Mouse (Mus musculus): ENCODE measurements around the gene Ahsg. TPM values are rescaled to one million over a fixed set of nuclear protein-coding genes. Genes with fewer than 3 reads are reported as not detected.

The Ahsg gene
- under 1 TPM in 1 of 4 experiments, not detected in 3; 0.30 TPM for total RNA-seq (2022)

GRCm38 (mm10) chr16:22890683-22891510 is at the start of gene Ahsg:
TSS of gene Ahsg (plus strand) at chr16:22891277.
- DNase-seq (ENCODE audit: low spot score in 2 of 2): no peak

- no peak for DNase-seq (ENCODE audit: low spot score in 2 of 2)
These were observed 48.2 kb upstream of the Ahsg start for GRCm38 (mm10) chr16:22842871-22843270.

DNA sequence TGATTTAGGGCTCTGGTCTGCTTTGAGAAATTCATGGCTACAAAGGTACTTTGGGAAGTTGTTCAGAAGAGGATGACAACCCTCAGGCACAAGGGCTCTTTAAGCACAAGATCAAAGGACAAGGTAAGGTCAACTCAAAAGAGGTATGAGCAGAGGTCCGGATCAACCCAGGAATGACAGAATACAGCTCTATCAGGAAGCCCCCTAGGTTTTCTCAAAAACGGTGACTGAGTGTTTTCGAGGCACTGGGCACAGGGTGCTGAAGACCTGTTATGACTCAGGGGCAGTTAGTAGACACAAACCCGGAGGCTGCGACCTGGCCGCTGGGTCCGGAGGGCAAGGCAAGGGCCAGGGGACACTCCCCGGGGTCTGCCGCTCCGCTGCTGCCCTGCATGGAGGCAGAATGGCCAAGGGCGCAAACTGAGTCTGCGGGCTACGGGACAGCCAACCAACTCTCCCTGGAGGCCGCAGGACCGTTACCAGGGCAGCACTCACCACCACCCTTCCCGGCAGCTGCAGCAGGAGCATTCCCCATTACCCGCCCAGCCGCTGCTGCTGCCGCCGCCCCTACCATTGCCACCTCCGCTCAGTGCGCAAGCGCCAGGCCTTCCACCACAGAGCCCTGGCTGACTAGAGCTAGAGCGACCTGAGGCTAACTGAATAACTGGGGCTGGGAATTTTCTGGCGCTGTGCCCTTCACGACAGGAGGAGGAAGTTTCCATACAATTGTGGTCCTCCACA is 46.8 kb upstream of the Ahsg start:
- DNase-seq (ENCODE audit: low spot score in 2 of 2): peak; percentile 62 to 72

- no peak for DNase-seq (ENCODE audit: low spot score in 2 of 2)
These were observed 46.2 kb upstream of the Ahsg start for GRCm38 (mm10) chr16:22844834-22845233.

DNA sequence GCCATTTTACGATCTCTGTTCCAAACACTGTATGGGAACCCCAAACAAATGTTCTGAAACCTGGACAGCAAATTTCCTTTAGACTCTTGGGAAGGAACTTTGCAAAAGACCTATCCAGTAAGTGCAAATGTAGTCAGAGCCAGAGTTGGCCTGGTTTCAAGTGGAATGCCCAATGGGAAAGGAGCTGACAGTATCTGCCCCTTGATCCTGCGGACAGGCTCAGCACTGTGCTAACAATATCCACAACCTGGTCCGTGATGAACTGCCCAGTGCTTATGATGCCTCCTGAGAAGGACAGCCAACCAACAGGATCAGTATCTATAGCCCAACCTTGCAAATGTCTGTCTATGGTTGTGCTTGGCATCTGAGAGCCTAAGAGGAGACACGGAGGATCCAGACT is 45.6 kb upstream of the Ahsg start:
- no peak for DNase-seq (ENCODE audit: low spot score in 2 of 2)

GRCm38 (mm10) chr16:22847686-22848085 is 43.4 kb upstream of the Ahsg start:
- no peak for DNase-seq (ENCODE audit: low spot score in 2 of 2)

DNA sequence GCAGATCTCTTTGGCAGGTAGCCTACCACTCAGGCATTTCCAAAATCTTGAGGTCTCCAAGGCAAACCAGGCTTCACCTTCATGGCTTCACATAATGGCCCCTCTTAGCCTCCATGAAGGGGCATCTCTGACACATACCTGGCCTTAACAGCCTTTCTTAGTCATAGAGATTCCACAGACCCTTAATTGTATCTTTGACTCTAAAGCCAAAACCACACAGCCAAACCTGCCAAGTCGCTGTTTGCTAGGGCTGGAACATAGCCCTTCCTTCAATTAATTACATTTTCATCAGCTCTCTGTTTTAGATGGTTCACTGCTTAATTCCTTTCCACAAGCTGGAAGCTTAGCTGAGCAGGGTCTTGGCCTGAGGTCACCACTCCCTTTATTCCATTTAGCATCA is 42.7 kb upstream of the Ahsg start:
- DNase-seq (ENCODE audit: low spot score in 2 of 2): no peak

- no peak for DNase-seq (ENCODE audit: low spot score in 2 of 2)
These were observed 38.4 kb upstream of the Ahsg start for GRCm38 (mm10) chr16:22852709-22853108.

GRCm38 (mm10) chr16:22856773-22857172 is 34.3 kb upstream of the Ahsg start:
- no peak for DNase-seq (ENCODE audit: low spot score in 2 of 2)

GRCm38 (mm10) chr16:22857431-22858113 is 33.5 kb upstream of the Ahsg start, which contains the start of the genes Tbccd1 and Dnajb11:
TSS of gene Tbccd1 (minus strand) at chr16:22857669.
TSS of gene Dnajb11 (plus strand) at chr16:22857845.
- DNase-seq (ENCODE audit: low spot score in 2 of 2): peak; percentile 96 to 99

- DNase-seq (ENCODE audit: low spot score in 2 of 2): no peak
These were observed 18.7 kb upstream of the Ahsg start for GRCm38 (mm10) chr16:22872397-22872796.

DNA sequence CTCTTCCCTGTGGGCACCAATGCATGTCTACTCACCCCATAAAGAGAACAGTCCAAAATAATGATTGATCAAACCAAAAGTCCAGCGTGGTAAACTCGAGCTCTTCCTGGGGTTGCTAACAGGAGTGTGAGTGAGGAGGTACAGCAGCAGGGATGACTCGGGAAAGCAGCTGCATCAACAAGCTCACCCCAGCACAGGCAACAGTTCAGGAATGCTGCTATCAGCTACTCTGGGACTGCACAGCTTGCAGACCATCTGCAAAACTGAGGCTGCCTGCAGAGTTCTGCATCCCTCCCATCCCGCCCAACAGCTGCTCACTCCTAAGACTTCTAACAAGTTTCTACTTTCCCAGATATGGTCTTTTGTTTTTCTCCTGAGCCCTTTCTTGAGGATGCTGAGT is 17.7 kb upstream of the Ahsg start:
- no peak for DNase-seq (ENCODE audit: low spot score in 2 of 2)

GRCm38 (mm10) chr16:22876218-22877043 is 14.6 kb upstream of the Ahsg start:
- peak in 1 of 2 experiments; percentile 6 for DNase-seq (ENCODE audit: low spot score in 2 of 2)

DNA sequence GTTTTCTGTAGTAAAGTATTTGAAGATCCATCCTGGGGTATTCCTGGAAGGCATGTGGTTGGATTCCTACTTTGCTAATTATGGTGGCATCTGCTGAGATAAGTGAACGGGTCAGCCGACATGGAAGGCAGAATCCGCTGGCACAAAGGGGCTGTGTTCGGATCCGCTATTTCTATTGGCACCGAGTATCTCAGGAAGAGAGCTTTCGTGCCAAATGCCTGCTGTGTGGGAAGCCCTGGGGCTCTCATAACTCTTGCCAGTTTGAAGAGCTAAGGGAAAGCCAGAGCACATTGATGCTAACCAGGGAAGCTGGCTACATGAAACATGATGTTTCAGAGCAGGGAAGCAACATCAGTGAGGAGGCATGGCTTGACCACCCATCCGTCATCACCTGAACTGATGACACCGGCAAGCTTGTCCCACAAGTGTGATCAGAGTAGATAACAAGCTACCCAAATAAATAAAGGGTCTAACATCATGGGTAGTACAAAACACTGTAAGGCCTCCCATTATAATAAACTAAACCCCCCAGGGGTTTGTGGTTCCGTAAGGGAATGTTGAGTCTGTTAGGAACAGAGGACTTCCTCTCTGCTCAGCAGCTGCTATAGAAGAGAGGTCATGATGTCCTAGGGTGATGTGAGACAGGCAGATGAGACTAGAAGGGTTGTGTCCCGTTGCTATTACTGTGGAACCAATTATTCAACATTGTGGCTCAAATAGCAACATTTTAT is 13.3 kb upstream of the Ahsg start:
- no peak for DNase-seq (ENCODE audit: low spot score in 2 of 2)

DNA sequence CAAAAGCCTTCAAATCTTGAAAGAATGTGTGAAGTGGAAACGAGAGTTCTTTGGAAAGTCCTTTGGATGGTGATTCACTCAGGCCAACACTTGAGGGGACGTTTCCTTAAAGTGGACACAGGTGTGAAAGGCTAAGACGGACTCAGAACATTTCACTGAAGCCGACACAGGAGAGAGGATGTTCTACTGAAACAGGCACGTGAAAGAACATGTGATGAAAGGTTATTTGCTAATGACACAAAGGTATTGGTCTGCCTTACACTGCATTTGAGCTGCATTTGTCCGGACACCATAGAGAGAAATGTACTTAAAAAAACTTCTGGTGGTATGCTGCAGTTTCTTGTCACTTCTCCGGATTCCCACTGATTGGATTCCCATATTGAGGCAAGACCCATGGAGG is 12.4 kb upstream of the Ahsg start:
- no peak for DNase-seq (ENCODE audit: low spot score in 2 of 2)

DNA sequence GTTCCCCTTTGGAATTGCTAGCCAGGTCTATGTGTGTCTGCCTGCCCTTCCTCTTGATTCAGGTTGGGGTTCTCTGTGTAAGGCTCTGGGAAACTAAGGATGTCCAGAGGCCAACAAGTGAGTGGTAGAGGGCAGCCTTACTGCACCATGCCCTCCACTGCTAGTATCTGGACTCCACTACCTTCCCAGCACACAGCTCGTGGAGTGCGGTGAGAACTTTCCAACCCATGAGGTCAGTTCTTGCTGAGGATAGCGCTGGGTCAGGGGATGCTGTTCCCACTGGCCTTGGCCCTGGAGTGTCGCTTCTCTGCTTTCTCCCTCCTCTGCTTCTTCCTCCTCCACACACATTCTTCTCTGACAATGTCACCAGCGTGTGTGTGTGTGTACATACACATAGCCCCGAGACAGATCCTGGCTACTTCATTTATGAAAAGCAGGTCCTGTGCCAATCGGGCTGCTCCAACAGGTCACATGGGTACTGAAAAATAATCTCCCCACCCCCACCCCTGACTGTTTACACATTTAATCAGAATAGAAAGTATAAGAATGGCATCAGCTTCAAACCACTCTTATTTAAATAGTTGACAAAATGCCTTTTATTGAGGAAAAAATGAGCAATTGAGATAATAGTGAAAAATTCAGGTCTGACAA is 11.0 kb upstream of the Ahsg start:
- no peak for DNase-seq (ENCODE audit: low spot score in 2 of 2)

GRCm38 (mm10) chr16:22880900-22881299 is 10.2 kb upstream of the Ahsg start:
- no peak for DNase-seq (ENCODE audit: low spot score in 2 of 2)

DNA sequence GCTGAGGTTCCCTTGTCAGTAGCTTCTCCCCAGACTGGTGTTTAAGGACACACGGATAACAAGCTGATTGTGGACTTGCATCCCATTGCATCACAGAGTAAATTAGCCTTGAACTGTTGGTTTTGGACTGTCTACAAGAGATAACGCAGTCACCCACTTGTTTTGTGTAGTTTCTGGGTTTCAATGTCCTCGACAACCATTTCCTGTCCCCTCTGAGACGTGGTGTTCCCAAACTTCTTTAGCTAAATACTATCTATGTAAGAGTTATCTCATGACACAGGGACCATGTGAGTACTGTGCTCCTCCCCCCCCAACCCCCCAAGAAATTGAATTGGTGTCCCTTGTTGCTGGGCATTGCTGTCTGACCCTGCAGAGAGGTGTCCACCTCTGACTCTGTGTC is 9.6 kb upstream of the Ahsg start:
- DNase-seq (ENCODE audit: low spot score in 2 of 2): no peak

DNA sequence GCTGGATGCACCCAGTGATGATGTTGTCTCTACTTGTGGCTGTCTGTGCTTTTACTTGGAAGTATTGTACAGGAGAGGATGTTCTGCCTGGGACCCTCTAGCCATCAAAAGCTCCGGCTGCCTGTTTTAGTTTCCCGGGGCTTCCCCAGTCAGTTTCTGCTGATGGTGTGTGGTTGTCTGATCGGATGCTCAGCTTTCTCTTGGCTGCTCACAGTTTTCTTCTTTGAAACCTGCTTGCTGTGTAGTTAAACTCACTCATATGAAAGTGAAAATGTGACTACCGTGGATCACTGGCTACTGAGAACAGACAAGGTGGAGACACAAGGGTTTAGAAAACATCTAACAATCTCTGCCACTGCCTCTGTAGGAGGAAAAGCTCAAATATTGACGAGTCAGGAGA is 7.6 kb upstream of the Ahsg start:
- DNase-seq (ENCODE audit: low spot score in 2 of 2): no peak

DNA sequence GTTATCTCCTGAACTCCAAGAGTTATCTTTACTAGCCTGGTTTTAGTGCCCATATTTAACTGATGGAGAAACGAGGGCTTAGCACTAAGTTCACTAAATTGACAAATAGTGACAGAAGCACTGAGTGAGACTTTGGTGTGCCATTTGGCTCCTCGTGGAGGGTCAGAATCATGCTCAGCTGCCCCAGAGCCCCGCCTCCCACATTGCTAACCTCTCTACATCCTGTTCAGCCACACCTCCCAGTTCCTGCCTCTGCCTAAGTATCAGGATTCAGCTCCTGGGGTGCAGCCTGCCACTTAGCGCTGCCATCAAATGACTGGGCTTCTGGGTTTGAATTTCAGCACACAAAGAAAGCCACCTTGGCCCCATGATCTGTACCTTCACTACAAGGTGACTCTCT is 5.7 kb upstream of the Ahsg start:
- no peak for DNase-seq (ENCODE audit: low spot score in 2 of 2)
